ENCODE assay signal across 8 mouse cellular contexts in the genomic region with DNA sequence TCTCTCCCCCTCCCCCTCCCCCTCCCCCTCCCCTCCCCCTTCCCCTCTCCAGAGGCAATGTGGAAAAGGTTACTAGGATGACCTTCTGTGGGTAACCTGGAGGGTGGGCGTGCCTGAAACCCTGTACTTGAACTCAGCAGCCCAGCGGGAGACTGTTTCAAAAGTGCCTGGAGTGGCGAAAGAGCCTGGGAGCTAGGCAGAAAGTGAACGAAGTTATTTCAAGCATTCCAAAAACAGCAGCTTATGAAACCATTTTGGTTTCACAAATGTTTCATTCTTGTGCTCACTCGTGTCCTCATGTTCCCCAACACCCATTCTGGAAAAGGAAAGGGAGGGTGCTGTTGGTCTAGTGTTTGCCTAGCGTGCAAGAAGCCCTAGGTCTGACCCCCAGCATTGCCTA. TPM values are rescaled to one million over a fixed set of nuclear protein-coding genes. Genes with fewer than 3 reads are reported as not detected.
DNase-seq lines count a peak whose midpoint lies in the region; ATAC-seq and TF ChIP-seq lines count a peak whose summit lies in the region.

No protein-coding gene starts in this region.

- peaks cover 14% of the 10 kb centered on the region; the same call in 1 of the 2 replicates for H3K4me1 ChIP-seq in heart, embryonic 11.5 days (ENCODE audit: control insufficient read depth, insufficient read depth, low read length)
- H3K4me1 ChIP-seq in forebrain, postnatal 0 days (ENCODE audit: insufficient read depth), result no peaks in the 10 kb centered on the region
- peaks cover 55% of the 10 kb centered on the region for H3K4me1 ChIP-seq in liver, embryonic 11.5 days (replicated peaks; ENCODE audit: control insufficient read depth, insufficient read depth, low read length)
- H3K4me1 ChIP-seq in neural tube, embryonic 12.5 days, result peaks cover 16% of the 10 kb centered on the region

- 24% methylated on average over 6 of the region's 6 CpGs for WGBS in heart, embryonic 11.5 days (ENCODE audit: insufficient replicate concordance)
- WGBS in forebrain, postnatal 0 days, result 9% methylated on average over 6 of the region's 6 CpGs
- WGBS in liver, embryonic 11.5 days, result 39% methylated on average over 6 of the region's 6 CpGs
- 9% methylated on average over 6 of the region's 6 CpGs for WGBS in neural tube, embryonic 12.5 days

- no peak for ATAC-seq in heart, embryonic 11.5 days (replicated peaks; ENCODE audit: insufficient number of reproducible peaks, low FRiP score, low TSS enrichment)
- no peak for ATAC-seq in forebrain, postnatal 0 days
- no peak for ATAC-seq in liver, embryonic 11.5 days (replicated peaks; ENCODE audit: low FRiP score)
- ATAC-seq in neural tube, embryonic 12.5 days (ENCODE audit: low FRiP score, low read depth), result no peak

- peak overlapping the region; percentile 100 for H3K4me2 ChIP-seq in heart, embryonic 11.5 days
- peak overlapping the region; percentile 100 for H3K4me2 ChIP-seq in forebrain, postnatal 0 days (ENCODE audit: low read depth)
- peak overlapping the region; percentile 85 for H3K4me2 ChIP-seq in liver, embryonic 11.5 days
- H3K4me2 ChIP-seq in neural tube, embryonic 12.5 days (replicated peaks), result peak overlapping the region; percentile 98

- no peak overlapping the region for H3K27ac ChIP-seq in heart, embryonic 11.5 days (ENCODE audit: low read depth, low read length)
- H3K27ac ChIP-seq in forebrain, postnatal 0 days (ENCODE audit: low read depth, low read length), result no peak overlapping the region
- no peak overlapping the region; the same call in 1 of the 2 replicates for H3K27ac ChIP-seq in liver, embryonic 11.5 days (ENCODE audit: low read depth, low read length)
- H3K27ac ChIP-seq in neural tube, embryonic 12.5 days, result no peak overlapping the region

- no peak overlapping the region for H3K9ac ChIP-seq in heart, embryonic 11.5 days (ENCODE audit: low read depth, low read length)
- no peak overlapping the region for H3K9ac ChIP-seq in forebrain, postnatal 0 days
- peak overlapping the region; percentile 90 for H3K9ac ChIP-seq in liver, embryonic 11.5 days (ENCODE audit: low read depth, low read length)
- 0 out of 2 replicates have a peak overlapping the region, but pooled peaks have one; percentile 62 for H3K9ac ChIP-seq in neural tube, embryonic 12.5 days

- no peaks in the 10 kb centered on the region for H3K36me3 ChIP-seq in heart, embryonic 11.5 days (ENCODE audit: control insufficient read depth, insufficient read depth, low read length)
- no peaks in the 10 kb centered on the region for H3K36me3 ChIP-seq in forebrain, postnatal 0 days (ENCODE audit: insufficient read depth)
- H3K36me3 ChIP-seq in liver, embryonic 11.5 days (ENCODE audit: control insufficient read depth, insufficient read depth, low read length), result no peaks in the 10 kb centered on the region
- H3K36me3 ChIP-seq in neural tube, embryonic 12.5 days, result no peaks in the 10 kb centered on the region

- H3K9me3 ChIP-seq in heart, embryonic 11.5 days (replicated peaks; ENCODE audit: control insufficient read depth, low read length), result no peaks in the 10 kb centered on the region
- no peaks in the 10 kb centered on the region for H3K9me3 ChIP-seq in forebrain, postnatal 0 days (ENCODE audit: low read length)
- no peaks in the 10 kb centered on the region for H3K9me3 ChIP-seq in liver, embryonic 11.5 days (ENCODE audit: control insufficient read depth, low read length)
- H3K9me3 ChIP-seq in neural tube, embryonic 12.5 days, result no peaks in the 10 kb centered on the region

- DNase-seq in heart, postnatal 14 days, result no peak
- peak; percentile 70 for DNase-seq in ZHBTc4 (ENCODE audit: low read depth, low spot score)
- no peak for DNase-seq in forebrain, postnatal 0 days
- no peak for DNase-seq in liver, embryonic 11.5 days (ENCODE audit: low spot score)
- DNase-seq in layer of hippocampus, adult 11-12 months (ENCODE audit: low spot score), result no peak
- DNase-seq in retina, embryonic 14.5 days (ENCODE audit: low spot score), result no peak

- peaks cover 11% of the 10 kb centered on the region for H3K27me3 ChIP-seq in heart, embryonic 11.5 days (ENCODE audit: control insufficient read depth, insufficient read depth, low read length)
- H3K27me3 ChIP-seq in forebrain, postnatal 0 days (ENCODE audit: insufficient read depth, low read length), result no peaks in the 10 kb centered on the region
- 0 out of 2 replicates have a peak, but pooled peaks cover 2% of the 10 kb centered on the region for H3K27me3 ChIP-seq in liver, embryonic 11.5 days (replicated peaks; ENCODE audit: control insufficient read depth, insufficient read depth, low read length)
- peaks cover 27% of the 10 kb centered on the region for H3K27me3 ChIP-seq in neural tube, embryonic 12.5 days (replicated peaks)

- TF ChIP-seq CTCF in forebrain, postnatal 0 days (IDR thresholded peaks at IDR 0.05; ENCODE audit: low read depth), result no peak

- H3K4me3 ChIP-seq in heart, embryonic 11.5 days (ENCODE audit: low read depth, low read length), result peak overlapping the region; percentile 57
- peak overlapping the region; percentile 59 for H3K4me3 ChIP-seq in forebrain, postnatal 0 days (ENCODE audit: low read depth, low read length)
- peak overlapping the region; percentile 70 for H3K4me3 ChIP-seq in liver, embryonic 11.5 days (ENCODE audit: low read depth, low read length)
- peak overlapping the region; percentile 50 for H3K4me3 ChIP-seq in neural tube, embryonic 12.5 days

- intact Hi-C loops in heart, postnatal 14 days (cut with DNase I), result loop anchor here (2.0 to 5.0 kb wide), 2 partner anchors 117 to 175 kb away; no protein-coding TSS in a partner anchor

RNA-seq across cellular contexts. Expression of gene Rgcc, which starts 1.6 kb away (rescaled TPM):
- 17.5 and 26.3 TPM in 2 replicates for polyA plus RNA-seq in heart, embryonic 11.5 days (2014; fragmentation: Nextera tagmentation; extraction: Ambion mirVana)
- 10 to 100 TPM; 78.5 to 80.3 TPM for total RNA-seq in heart, postnatal 14 days (2021)
- 33.3 and 55.5 TPM in 2 replicates for total RNA-seq in forebrain, postnatal 0 days (2014; rRNA removed)
- polyA plus RNA-seq in forebrain, postnatal 0 days (2015; fragmentation: Nextera tagmentation; extraction: Ambion mirVana), result 31.2 and 33.9 TPM in 2 replicates
- polyA plus RNA-seq in liver, embryonic 11.5 days (2014; fragmentation: Nextera tagmentation; extraction: Ambion mirVana), result 233 and 245 TPM in 2 replicates
- polyA plus RNA-seq in neural tube, embryonic 12.5 days (2016; fragmentation: Nextera tagmentation; extraction: Ambion mirVana), result 55.8 and 69.6 TPM in 2 replicates

RNA-seq across cellular contexts. Expression of gene Zfp957, which starts 52.6 kb away (rescaled TPM):
- not detected in 2 replicates for polyA plus RNA-seq in heart, embryonic 11.5 days (2014; fragmentation: Nextera tagmentation; extraction: Ambion mirVana)
- not detected for total RNA-seq in heart, postnatal 14 days (2021)
- total RNA-seq in forebrain, postnatal 0 days (2014; rRNA removed), result not detected in 2 replicates
- not detected in 2 replicates for polyA plus RNA-seq in forebrain, postnatal 0 days (2015; fragmentation: Nextera tagmentation; extraction: Ambion mirVana)
- not detected in 2 replicates for polyA plus RNA-seq in liver, embryonic 11.5 days (2014; fragmentation: Nextera tagmentation; extraction: Ambion mirVana)
- not detected in 2 replicates for polyA plus RNA-seq in neural tube, embryonic 12.5 days (2016; fragmentation: Nextera tagmentation; extraction: Ambion mirVana)

Comparison
In these comparisons a context has a peak if more than half of its experiments do, and no peak if none do; other contexts are left out.
1. H3K9ac ChIP-seq: peak in liver, embryonic 11.5 days (single experiment) and neural tube, embryonic 12.5 days (single experiment); none in heart, embryonic 11.5 days (single experiment) and forebrain, postnatal 0 days (single experiment).
2. Peak in every context shown above with its lines, with median percentiles within 50 percentile points of each other: H3K4me2 ChIP-seq and H3K4me3 ChIP-seq.